Mouse (Mus musculus): ENCODE results near the gene Erbb2. TPM values are rescaled to one million over a fixed set of nuclear protein-coding genes. Genes with fewer than 3 reads are reported as not detected.

Gene Erbb2
- polyA plus RNA-seq, 1 experiment: not detected

DNA sequence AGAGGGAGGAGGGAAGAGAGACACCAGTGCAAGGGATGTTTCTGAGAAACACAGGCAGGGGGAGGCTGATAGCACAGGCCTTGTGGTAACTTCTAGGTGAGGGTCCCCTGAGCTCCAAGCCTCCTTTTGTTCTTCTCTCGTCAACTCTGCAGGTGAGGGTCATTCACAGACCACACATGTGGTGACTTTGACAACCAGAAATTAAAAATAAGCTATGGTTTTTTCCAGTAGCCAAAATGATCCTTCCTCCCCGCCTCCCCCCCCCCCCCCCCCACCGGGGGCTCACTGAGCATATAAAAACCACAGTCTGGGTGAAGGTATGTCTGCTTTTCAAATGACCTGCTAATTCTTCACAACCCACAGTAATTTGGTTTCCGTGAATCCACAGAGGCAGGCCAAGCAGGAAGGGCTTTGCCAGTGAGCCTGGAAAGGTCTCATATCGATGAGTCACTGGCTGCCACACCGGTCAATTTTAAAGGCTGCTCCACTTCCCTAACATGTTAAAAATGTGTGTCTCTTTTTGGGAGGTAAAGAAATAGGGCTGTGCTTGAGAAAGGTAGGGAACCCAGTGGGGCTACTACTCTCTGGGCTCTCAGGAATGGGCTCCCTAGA is 48.9 kb downstream of the Erbb2 start:
- H3K4me3 ChIP-seq (ENCODE audit: insufficient read depth, low read length): no peak overlapping the region
- TF ChIP-seq POLR2A (IDR thresholded peaks at IDR 0.05; ENCODE audit: borderline replicate concordance, low read depth, low read length) (no peak), CTCF (IDR thresholded peaks at IDR 0.05; ENCODE audit: low read depth, low read length) (no peak)
- H3K4me1 ChIP-seq (ENCODE audit: control insufficient read depth, insufficient read depth, low read length): peaks cover 3% of the 10 kb centered on the region; the same call in 1 of the 2 replicates
- no peak overlapping the region for H3K27ac ChIP-seq (ENCODE audit: insufficient read depth, low read depth, low read length)

GRCm38 (mm10) chr11:98462255-98462654 is 50.0 kb downstream of the Erbb2 start:
- H3K4me3 ChIP-seq (ENCODE audit: insufficient read depth, low read length): no peak overlapping the region
- no peak for TF ChIP-seq POLR2A (IDR thresholded peaks at IDR 0.05; ENCODE audit: borderline replicate concordance, low read depth, low read length)
- no peak overlapping the region for H3K27ac ChIP-seq (ENCODE audit: insufficient read depth, low read depth, low read length)
- H3K4me1 ChIP-seq (ENCODE audit: control insufficient read depth, insufficient read depth, low read length): peaks cover 2% of the 10 kb centered on the region; the same call in 1 of the 2 replicates

DNA sequence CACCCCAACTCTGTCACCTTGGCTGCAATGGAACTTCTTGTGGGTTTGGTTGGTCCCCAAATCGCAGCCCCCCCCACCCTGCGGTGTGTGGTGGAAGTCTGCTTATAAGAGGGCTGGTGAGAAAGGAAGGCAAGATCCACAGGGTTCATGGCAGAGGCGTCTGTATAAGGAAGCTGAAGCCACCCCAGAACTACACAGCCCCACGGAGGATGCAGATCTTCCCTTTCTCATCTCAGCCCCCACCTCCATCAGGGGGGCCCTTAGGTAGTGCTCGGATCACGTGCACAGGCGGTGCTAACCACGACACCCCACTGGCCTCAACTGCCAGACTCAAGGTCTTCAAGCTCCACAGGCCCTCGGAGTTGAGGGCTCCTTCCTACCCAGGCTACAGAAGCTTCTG is 51.6 kb downstream of the Erbb2 start:
- no peaks in the 10 kb centered on the region for H3K4me1 ChIP-seq (ENCODE audit: control insufficient read depth, insufficient read depth, low read length)
- TF ChIP-seq POLR2A (IDR thresholded peaks at IDR 0.05; ENCODE audit: borderline replicate concordance, low read depth, low read length): no peak
- TF ChIP-seq CTCF (IDR thresholded peaks at IDR 0.05; ENCODE audit: low read depth, low read length): no peak
- no peak overlapping the region for H3K4me3 ChIP-seq (ENCODE audit: insufficient read depth, low read length)
- H3K27ac ChIP-seq (ENCODE audit: insufficient read depth, low read depth, low read length): no peak overlapping the region

DNA sequence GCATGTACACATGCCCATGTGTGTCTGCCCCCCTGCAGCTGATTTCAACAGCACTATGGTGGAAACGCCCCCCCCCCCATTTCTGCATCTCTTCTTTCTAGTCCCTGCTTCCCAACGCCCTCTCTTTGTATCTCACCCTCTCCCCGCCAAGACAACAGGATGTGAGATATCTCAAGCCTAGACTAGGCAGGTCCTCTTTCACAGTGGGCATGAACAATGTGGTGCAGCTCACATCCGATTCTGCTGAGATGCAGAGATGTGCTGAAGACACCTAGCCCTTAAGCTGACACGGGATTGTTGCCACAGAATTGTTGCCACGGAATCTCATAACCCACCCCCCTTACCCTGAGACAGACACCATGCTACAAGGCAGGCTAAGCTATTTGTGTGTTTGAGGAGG is 52.2 kb downstream of the Erbb2 start:
- TF ChIP-seq POLR2A (IDR thresholded peaks at IDR 0.05; ENCODE audit: borderline replicate concordance, low read depth, low read length): no peak
- no peak for TF ChIP-seq CTCF (IDR thresholded peaks at IDR 0.05; ENCODE audit: low read depth, low read length)
- H3K27ac ChIP-seq (ENCODE audit: insufficient read depth, low read depth, low read length): no peak overlapping the region
- no peaks in the 10 kb centered on the region for H3K4me1 ChIP-seq (ENCODE audit: control insufficient read depth, insufficient read depth, low read length)
- no peak overlapping the region for H3K4me3 ChIP-seq (ENCODE audit: insufficient read depth, low read length)

DNA sequence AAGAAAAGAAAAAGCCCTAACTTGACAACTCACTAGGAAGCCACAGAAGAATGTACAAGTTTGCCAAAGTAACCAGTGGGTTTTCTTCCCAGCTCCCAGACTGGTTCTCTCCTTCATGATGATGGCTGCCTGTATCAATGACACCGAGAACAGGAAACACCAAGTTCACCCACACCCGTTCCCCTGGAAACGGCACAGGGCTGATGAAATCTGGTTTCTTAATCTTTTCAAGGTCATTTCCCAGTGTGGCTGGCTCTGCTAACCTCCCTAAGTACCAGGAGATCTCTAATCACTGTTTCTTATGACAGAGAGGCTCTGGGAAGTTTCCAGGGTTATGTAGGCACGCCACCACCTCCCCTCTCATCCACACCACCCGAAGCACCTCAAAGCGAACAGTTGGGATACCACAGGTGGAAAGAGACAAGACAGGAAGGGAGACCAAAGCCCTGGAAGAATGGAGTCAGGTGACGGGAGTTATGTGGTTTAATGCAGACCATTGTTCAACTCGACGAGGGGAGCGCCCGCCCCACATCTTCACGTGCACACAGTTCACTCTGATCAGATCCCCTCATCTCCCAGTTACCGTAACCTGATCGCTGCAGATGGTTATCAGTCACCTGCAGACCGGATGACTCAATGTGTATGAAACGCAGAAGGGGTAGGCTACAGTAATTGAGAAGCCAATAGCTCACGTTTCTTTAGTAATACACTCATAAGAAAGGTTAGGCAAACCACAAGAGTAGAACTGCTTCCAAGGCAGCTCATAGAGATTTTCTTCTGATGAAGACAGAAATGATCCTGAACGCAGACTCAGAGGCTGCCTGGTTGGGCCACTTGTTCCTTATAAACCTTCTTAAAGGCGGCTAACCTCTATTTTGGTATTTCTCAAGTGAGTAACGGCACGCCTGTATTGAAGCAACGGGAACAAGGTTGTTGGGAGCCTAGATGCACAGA is 57.8 kb downstream of the Erbb2 start:
- Histone ChIP-seq H3K4me3 (ENCODE audit: insufficient read depth, low read length) (no peak overlapping the region), H3K4me1 (ENCODE audit: control insufficient read depth, insufficient read depth, low read length) (no peaks in the 10 kb centered on the region), H3K27ac (ENCODE audit: insufficient read depth, low read depth, low read length) (no peak overlapping the region)
- no peak for TF ChIP-seq CTCF (IDR thresholded peaks at IDR 0.05; ENCODE audit: low read depth, low read length)
- no peak for TF ChIP-seq POLR2A (IDR thresholded peaks at IDR 0.05; ENCODE audit: borderline replicate concordance, low read depth, low read length)

- Histone ChIP-seq H3K4me1 (ENCODE audit: control insufficient read depth, insufficient read depth, low read length) (no peaks in the 10 kb centered on the region), H3K4me3 (ENCODE audit: insufficient read depth, low read length) (no peak overlapping the region), H3K27ac (ENCODE audit: insufficient read depth, low read depth, low read length) (no peak overlapping the region)
- TF ChIP-seq CTCF (IDR thresholded peaks at IDR 0.05; ENCODE audit: low read depth, low read length) (no peak), POLR2A (IDR thresholded peaks at IDR 0.05; ENCODE audit: borderline replicate concordance, low read depth, low read length) (no peak)
Measured at GRCm38 (mm10) chr11:98470795-98471194, 58.5 kb downstream of the Erbb2 start.

- no peak for TF ChIP-seq CTCF (IDR thresholded peaks at IDR 0.05; ENCODE audit: low read depth, low read length)
- TF ChIP-seq POLR2A (IDR thresholded peaks at IDR 0.05; ENCODE audit: borderline replicate concordance, low read depth, low read length): no peak
- H3K27ac ChIP-seq (ENCODE audit: insufficient read depth, low read depth, low read length): no peak overlapping the region
- H3K4me1 ChIP-seq (ENCODE audit: control insufficient read depth, insufficient read depth, low read length): no peaks in the 10 kb centered on the region
- no peak overlapping the region for H3K4me3 ChIP-seq (ENCODE audit: insufficient read depth, low read length)
Measured at GRCm38 (mm10) chr11:98472696-98473095, 60.4 kb downstream of the Erbb2 start.

DNA sequence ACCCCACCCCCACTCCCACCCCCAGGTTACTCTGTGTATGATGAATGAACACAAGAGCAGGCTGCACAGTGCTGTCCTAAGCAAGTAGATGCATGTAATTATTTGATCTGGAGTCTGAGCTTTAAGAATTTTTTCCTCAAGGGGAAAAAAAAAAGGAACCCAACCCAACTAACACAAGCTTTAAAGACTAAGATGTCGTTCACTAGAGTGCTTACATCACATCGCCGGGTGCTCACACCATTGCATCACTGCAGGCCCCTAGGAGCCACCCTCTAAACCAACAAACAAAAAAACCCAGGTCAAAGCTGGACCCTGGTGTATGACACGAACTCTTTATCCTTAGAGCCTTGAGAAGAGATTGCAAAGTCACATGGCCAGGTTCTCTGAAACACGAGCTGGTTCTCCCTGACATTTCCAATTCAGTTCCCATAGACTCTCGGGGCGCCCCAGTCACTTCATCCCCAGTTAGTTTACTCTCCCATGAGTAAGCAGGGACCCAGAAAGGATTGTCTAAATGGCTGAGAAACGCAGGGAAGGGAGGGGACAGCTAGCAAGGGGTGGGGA is 61.7 kb downstream of the Erbb2 start:
- Histone ChIP-seq H3K4me1 (ENCODE audit: control insufficient read depth, insufficient read depth, low read length) (no peaks in the 10 kb centered on the region), H3K27ac (ENCODE audit: insufficient read depth, low read depth, low read length) (no peak overlapping the region), H3K4me3 (ENCODE audit: insufficient read depth, low read length) (no peak overlapping the region)
- TF ChIP-seq CTCF (IDR thresholded peaks at IDR 0.05; ENCODE audit: low read depth, low read length) (no peak), POLR2A (IDR thresholded peaks at IDR 0.05; ENCODE audit: borderline replicate concordance, low read depth, low read length) (no peak)

DNA sequence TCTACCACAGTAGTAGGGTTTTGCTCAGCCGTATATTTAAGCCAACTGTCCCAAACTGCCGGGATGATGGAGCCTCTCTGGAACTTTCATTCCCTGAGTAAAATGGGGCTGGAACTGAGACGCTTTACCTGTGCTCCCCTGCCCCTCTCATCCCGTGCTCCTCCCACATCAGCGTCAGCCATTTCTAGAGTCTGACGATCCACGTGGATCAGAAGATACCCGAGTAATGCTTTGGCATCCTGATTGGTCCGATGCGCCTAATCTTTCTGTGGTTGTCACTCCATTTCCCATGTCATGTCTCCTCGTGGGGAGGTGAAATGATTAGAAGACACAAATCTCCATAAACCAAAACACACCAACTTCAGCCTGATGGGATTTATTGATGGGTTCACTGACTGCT is 62.7 kb downstream of the Erbb2 start:
- no peak overlapping the region for H3K4me3 ChIP-seq (ENCODE audit: insufficient read depth, low read length)
- no peak overlapping the region for H3K27ac ChIP-seq (ENCODE audit: insufficient read depth, low read depth, low read length)
- H3K4me1 ChIP-seq (ENCODE audit: control insufficient read depth, insufficient read depth, low read length): no peaks in the 10 kb centered on the region
- no peak for TF ChIP-seq CTCF (IDR thresholded peaks at IDR 0.05; ENCODE audit: low read depth, low read length)
- TF ChIP-seq POLR2A (IDR thresholded peaks at IDR 0.05; ENCODE audit: borderline replicate concordance, low read depth, low read length): no peak

Measured in bone marrow macrophage, adult 2 months (primary cell).